Mouse (Mus musculus) liver, postnatal 0 days (tissue): ENCODE results near the gene Disp2. TPM values are rescaled to one million over a fixed set of nuclear protein-coding genes. Genes with fewer than 3 reads are reported as not detected.

ENCODE experiments used
- ATAC-seq: fragments of 200-750 bp; cut with Nextera tagmentation; 2 replicates; pipeline ENCODE4 v1.8.0; 2017; ENCODE audit warnings: mild to moderate bottlenecking, moderate library complexity
- DNase-seq: peaks from one replicate; pipeline ENCODE4 v3.0.0-alpha.2; 2016
- H3K27ac ChIP-seq: fragments of 300-500 bp; sonication (generic); 2 replicates; pipeline ENCODE4 v1.5.1; 2014; ENCODE audit warnings: antibody characterized with exemption, moderate library complexity, mild to moderate bottlenecking, low read depth
- H3K27me3 ChIP-seq: fragments of 300-500 bp; sonication (generic); 2 replicates; pipeline ENCODE4 v1.6.1; 2014; ENCODE audit warnings: low read length, control low read depth, mixed read lengths; ENCODE audit not compliant: insufficient read depth
- H3K36me3 ChIP-seq: fragments of 300-500 bp; sonication (generic); replicated peaks from 2 replicates; pipeline ENCODE4 v1.6.1; 2014; ENCODE audit warnings: mild to moderate bottlenecking, control low read depth, low read length, moderate library complexity, mixed read lengths; ENCODE audit not compliant: insufficient read depth
- H3K4me1 ChIP-seq: fragments of 300-500 bp; sonication (generic); 2 replicates; pipeline ENCODE4 v1.6.1; 2014; ENCODE audit warnings: antibody characterized with exemption, mild to moderate bottlenecking, control low read depth; ENCODE audit not compliant: insufficient read depth
- H3K4me2 ChIP-seq: fragments of 300-500 bp; sonication (generic); 2 replicates; pipeline ENCODE4 v1.6.1; 2014; ENCODE audit warnings: low read depth, mild to moderate bottlenecking, low read length, moderate library complexity, mixed read lengths
- H3K4me3 ChIP-seq: fragments of 300-500 bp; sonication (generic); 2 replicates; pipeline ENCODE4 v1.5.1; 2014; ENCODE audit warnings: low read depth, low read length
- H3K9ac ChIP-seq: fragments of 300-500 bp; sonication (generic); replicated peaks from 2 replicates; pipeline ENCODE4 v1.6.1; 2014; ENCODE audit warnings: mild to moderate bottlenecking, moderate library complexity
- H3K9me3 ChIP-seq: fragments of 300-500 bp; sonication (generic); 2 replicates; pipeline ENCODE4 v1.6.1; 2016; ENCODE audit warnings: mild to moderate bottlenecking, control low read depth, low read length, mixed read lengths
- CTCF ChIP-seq: sonication (generic); IDR thresholded peaks from 2 replicates; pipeline ENCODE4 v1.5.1; 2016; ENCODE audit warnings: antibody characterized with exemption, low read depth
- EP300 ChIP-seq: IDR thresholded peaks from 2 replicates; pipeline ENCODE4 v1.6.1; 2016; ENCODE audit warnings: antibody characterized with exemption, low read depth, mild to moderate bottlenecking
- WGBS: fragments of 180-500 bp; shearing (Covaris S2); extraction: QIAGEN DNeasy Blood & Tissue Kit; methylation state at CpG from one replicate; pipeline ENCODE4 v1.1.7; 2014; ENCODE audit not compliant: insufficient replicate concordance; 5-methylcytosine and 5-hydroxymethylcytosine counted together
- polyA plus RNA-seq: library from polyadenylated mRNA; unstranded; fragments of >200 nt; fragmentation: Nextera tagmentation; extraction: Ambion mirVana; gene quantifications from 2 replicates; pipeline ENCODE4 v1.2.1, GENCODE M21; 2015

Gene Disp2
- polyA plus RNA-seq, 1 experiment from 2014 or later, result 0.06 TPM

GRCm38 (mm10) chr2:118755407-118755806 is 24.1 kb upstream of the Disp2 start:
- 66% methylated on average over 6 of the region's 6 CpGs for WGBS
- H3K4me3 ChIP-seq, result no peak overlapping the region
- no peak overlapping the region for H3K27ac ChIP-seq
- H3K36me3 ChIP-seq, result peaks cover 2% of the 10 kb centered on the region
- H3K27me3 ChIP-seq, result 0 out of 2 replicates have a peak, but pooled peaks cover 8% of the 10 kb centered on the region
- no peak overlapping the region for H3K4me2 ChIP-seq
- ATAC-seq (no peak), DNase-seq (no peak)
- H3K4me1 ChIP-seq, result peaks cover 22% of the 10 kb centered on the region
- TF ChIP-seq CTCF (no peak), EP300 (no peak)
- no peak overlapping the region for H3K9ac ChIP-seq
- no peaks in the 10 kb centered on the region for H3K9me3 ChIP-seq

DNA sequence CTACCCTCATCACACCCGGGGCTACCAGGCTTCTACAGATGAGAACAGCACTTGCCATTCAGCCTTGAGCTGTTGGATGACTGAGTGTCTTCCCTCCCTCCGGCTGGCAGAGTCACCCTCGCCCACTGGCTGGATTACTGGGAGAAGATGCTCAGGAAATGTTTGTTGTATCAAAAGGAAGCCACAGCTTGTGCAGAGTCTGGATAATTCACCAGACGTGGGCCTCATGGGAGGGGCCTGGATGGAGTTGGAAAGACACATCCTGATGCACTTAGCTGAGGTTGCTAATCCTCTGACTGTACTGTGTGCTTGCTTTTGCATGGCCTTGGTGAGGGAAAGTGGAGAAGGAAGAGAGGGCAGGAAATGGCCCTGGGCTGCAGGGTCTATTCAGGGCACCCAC is 23.4 kb upstream of the Disp2 start:
- H3K4me3 ChIP-seq, result no peak overlapping the region
- TF ChIP-seq CTCF (no peak), EP300 (peak; percentile 29; the same call in 1 of the 2 replicates)
- ATAC-seq (peak; percentile 43; the same call in 1 of the 2 replicates), DNase-seq (no peak)
- 51% methylated on average over 4 of the region's 4 CpGs for WGBS
- no peak overlapping the region for H3K9ac ChIP-seq
- no peaks in the 10 kb centered on the region for H3K9me3 ChIP-seq
- peak overlapping the region; percentile 34; the same call in 1 of the 2 replicates for H3K27ac ChIP-seq
- H3K36me3 ChIP-seq, result no peaks in the 10 kb centered on the region
- peaks cover 19% of the 10 kb centered on the region for H3K4me1 ChIP-seq
- 0 out of 2 replicates have a peak, but pooled peaks cover 8% of the 10 kb centered on the region for H3K27me3 ChIP-seq
- H3K4me2 ChIP-seq, result no peak overlapping the region

DNA sequence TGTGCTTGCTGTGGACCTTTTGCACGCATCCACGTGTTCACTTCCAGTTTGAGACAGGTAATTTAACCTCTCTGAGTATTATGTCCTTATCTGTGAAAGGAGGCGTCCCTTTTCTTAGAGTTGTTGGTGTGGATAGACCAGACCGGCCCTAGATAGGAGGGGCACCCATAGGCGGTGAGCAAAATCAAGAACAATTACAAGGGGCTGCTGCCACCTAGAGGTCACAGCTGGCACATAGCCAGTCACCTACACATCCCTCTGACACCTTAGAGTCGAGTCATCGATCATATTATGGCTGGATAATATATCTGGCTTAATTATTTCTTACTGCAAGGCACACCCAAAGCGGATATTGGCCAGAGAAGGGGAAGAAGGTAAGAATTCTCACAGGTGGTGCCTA is 19.7 kb upstream of the Disp2 start:
- Histone ChIP-seq H3K4me1 (peaks cover 37% of the 10 kb centered on the region), H3K4me2 (no peak overlapping the region), H3K27ac (no peak overlapping the region), H3K27me3 (0 out of 2 replicates have a peak, but pooled peaks cover 14% of the 10 kb centered on the region), H3K36me3 (no peaks in the 10 kb centered on the region), H3K9me3 (no peaks in the 10 kb centered on the region), H3K9ac (no peak overlapping the region), H3K4me3 (no peak overlapping the region)
- DNase-seq, result peak; percentile 82
- TF ChIP-seq EP300 (no peak), CTCF (peak; percentile 91)
- 9% methylated on average over 8 of the region's 8 CpGs for WGBS
- peak; percentile 32; the same call in 1 of the 2 replicates for ATAC-seq

DNA sequence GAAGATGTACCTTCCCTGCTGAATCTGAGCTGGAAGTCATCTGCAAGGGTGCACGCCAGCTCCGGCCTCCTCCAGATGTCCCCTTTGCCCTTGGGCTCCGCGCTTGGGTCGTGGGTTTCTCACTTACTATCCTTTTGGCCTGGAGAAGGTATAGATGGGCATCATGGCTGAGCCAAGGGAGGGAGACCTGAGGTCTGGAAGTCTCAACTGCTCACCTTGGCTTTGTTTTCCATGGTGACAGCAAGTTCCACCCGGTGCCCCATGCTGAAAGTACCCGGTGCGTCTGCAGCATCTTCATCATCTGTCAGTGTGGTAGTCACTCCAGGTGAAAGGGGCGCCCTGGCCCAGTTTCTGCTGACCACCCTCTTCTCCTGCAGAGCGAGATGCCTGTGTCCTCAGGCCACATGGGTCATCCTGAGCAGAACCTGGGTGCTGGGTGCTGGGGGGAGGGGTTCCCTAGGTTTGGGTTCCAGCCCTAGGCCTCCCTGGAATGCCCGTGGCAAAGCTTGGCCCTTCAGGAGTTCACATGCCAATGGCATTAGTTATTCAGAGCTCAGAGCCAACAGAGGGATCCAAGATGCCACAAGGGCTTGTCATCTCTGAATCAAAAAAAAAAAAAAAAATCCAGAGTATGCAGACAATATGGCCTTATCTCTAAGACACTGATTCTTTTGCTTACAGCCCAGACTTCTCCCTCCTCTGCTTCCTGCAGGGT is 19.1 kb upstream of the Disp2 start:
- Histone ChIP-seq H3K27ac (no peak overlapping the region), H3K4me2 (0 out of 2 replicates have a peak overlapping the region, but pooled peaks have one; percentile 75), H3K27me3 (0 out of 2 replicates have a peak, but pooled peaks cover 14% of the 10 kb centered on the region), H3K9ac (no peak overlapping the region), H3K9me3 (no peaks in the 10 kb centered on the region), H3K4me3 (no peak overlapping the region), H3K36me3 (no peaks in the 10 kb centered on the region), H3K4me1 (peaks cover 37% of the 10 kb centered on the region)
- ATAC-seq (no peak), DNase-seq (no peak)
- 83% methylated on average over 11 of the region's 11 CpGs for WGBS
- TF ChIP-seq EP300 (no peak), CTCF (no peak)

DNA sequence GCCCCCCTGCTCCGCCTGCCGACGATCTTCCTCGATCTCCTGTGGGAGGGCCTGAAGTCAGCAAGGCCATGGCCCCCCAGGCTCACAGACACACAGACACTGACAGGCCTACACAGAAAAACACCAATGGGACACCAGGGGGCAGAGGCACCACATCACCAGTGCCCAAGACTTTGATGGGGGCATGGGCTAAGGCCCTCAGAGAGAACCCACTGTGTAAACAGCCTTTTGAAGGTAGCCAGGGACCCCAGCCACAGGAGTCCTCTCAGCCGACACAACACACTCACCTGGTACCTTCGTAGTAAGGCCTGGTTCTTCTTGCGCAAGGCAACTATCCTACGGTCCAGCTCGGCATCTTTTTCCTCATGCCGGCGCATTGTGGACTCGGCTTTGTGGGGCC is 18.2 kb upstream of the Disp2 start:
- H3K4me3 ChIP-seq, result peak overlapping the region; percentile 32; the same call in 1 of the 2 replicates

DNA sequence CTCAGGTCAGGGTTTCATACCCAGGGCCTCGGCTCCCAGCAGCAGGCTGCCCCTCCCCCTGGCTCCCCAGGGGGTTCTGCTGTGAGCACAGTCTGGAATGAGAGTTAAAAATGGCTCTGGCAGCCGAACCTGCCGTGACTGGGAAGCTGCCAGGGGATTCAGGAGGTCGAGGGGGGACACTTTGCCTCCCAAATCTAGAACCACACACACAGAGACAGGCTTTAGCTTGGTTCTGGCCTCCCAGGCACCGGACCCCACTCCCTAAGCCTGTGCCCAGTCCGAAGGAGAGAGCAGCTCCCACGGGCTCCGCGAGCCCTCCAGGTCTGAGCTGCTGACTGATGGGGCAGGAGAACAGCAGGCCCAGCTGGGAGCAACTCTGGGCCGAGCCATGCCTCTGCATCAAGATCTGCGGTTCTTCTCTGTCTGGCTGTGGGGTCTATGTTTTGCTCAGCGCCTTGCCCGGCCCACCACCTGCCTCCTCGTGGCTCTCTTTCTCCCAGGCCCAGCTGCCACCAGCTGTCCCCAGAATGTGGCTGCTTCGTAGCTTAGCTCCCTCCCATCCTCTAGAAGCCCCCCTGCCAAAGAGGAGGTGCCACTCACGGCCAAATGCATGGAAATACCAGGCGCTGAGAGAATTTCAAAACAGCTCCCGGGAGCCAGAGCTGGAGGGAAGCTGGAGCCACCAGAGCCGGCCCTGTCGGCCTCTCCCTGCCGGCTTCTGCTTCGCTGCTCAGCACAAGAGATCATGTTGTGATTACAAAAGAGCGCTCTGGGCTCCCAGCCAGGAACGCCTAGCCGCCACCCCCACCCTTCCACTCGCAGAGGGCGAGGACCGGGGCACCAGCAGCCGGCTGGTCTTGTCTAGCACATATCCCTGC is 17.4 kb upstream of the Disp2 start, which contains the start of gene Ccdc9b:
Gene Ccdc9b (minus strand): TSS at position 756 of the 878 bp plus-strand sequence.
- Histone ChIP-seq H3K27ac (peak within 1 kb of the TSS; percentile 77), H3K36me3 (no peaks in the 10 kb centered on the region), H3K4me1 (peaks cover 37% of the 10 kb centered on the region), H3K27me3 (0 out of 2 replicates have a peak, but pooled peaks cover 14% of the 10 kb centered on the region), H3K4me2 (peak within 1 kb of the TSS; percentile 75), H3K4me3 (peak within 1 kb of the TSS; percentile 32), H3K9me3 (no peaks in the 10 kb centered on the region), H3K9ac (peak within 1 kb of the TSS; percentile 60)
- ATAC-seq, result peak; percentile 88
- TF ChIP-seq EP300, result no peak; the same call in 1 of the 2 replicates
- no peak for TF ChIP-seq CTCF
- peak; percentile 94 for DNase-seq
- 25% methylated on average over 29 of the region's 29 CpGs for WGBS

More for the DNA sequence above, 18.2 kb upstream of the Disp2 start:
- H3K27me3 ChIP-seq, result 0 out of 2 replicates have a peak, but pooled peaks cover 14% of the 10 kb centered on the region
- no peak for ATAC-seq
- peak overlapping the region; percentile 75 for H3K4me2 ChIP-seq
- TF ChIP-seq EP300 (no peak), CTCF (peak; percentile 49)
- H3K9me3 ChIP-seq, result no peaks in the 10 kb centered on the region
- H3K27ac ChIP-seq, result no peak overlapping the region
- 85% methylated on average over 12 of the region's 12 CpGs for WGBS
- no peak overlapping the region for H3K9ac ChIP-seq
- DNase-seq, result no peak
- no peaks in the 10 kb centered on the region for H3K36me3 ChIP-seq
- H3K4me1 ChIP-seq, result peaks cover 37% of the 10 kb centered on the region
